Mouse (Mus musculus) liver, embryonic 14.5 days (tissue): ENCODE measurements around the gene Arhgap40. TPM values are rescaled to one million over a fixed set of nuclear protein-coding genes. Genes with fewer than 3 reads are reported as not detected.

Experiments used
- ATAC-seq: fragments of 200-750 bp; cut with Nextera tagmentation; 2 replicates; pipeline ENCODE4 v1.8.0; 2017; ENCODE audit warnings: moderate number of reproducible peaks, mild to moderate bottlenecking, moderate library complexity; ENCODE audit not compliant: insufficient read depth
- DNase-seq, 3 experiments: peaks; one replicate each; pipeline ENCODE4 v3.0.0-alpha.2; 2012 to 2013; ENCODE audit warnings: low read depth in 3 of 3, low spot score in 3 of 3
- H3K27ac ChIP-seq: fragments of 300-500 bp; sonication (generic); 2 replicates; pipeline ENCODE4 v1.5.1; 2014; ENCODE audit warnings: moderate library complexity, mild to moderate bottlenecking, control low read depth, inconsistent platforms
- H3K27me3 ChIP-seq: fragments of 300-500 bp; sonication (generic); 2 replicates; pipeline ENCODE4 v1.6.1; 2014; ENCODE audit warnings: mild to moderate bottlenecking, low read length, moderate library complexity; ENCODE audit not compliant: control insufficient read depth, insufficient read depth
- H3K36me3 ChIP-seq: fragments of 300-500 bp; sonication (generic); replicated peaks from 2 replicates; pipeline ENCODE4 v1.6.1; 2014; ENCODE audit warnings: low read depth; ENCODE audit not compliant: control insufficient read depth, insufficient read depth
- H3K4me1 ChIP-seq, 2 experiments: fragments of 200-500 bp in 1 of 2; fragments of 300-500 bp in 1 of 2; sonication (generic) in 1 of 2; replicated peaks; 2 replicates each; pipeline ENCODE4 v1.6.1; 2012 to 2014; ENCODE audit warnings: antibody characterized with exemption in 1 of 2, inconsistent platforms in 1 of 2, low read length in 1 of 2; ENCODE audit not compliant: control insufficient read depth in 2 of 2, insufficient read depth in 2 of 2
- H3K4me2 ChIP-seq: fragments of 300-500 bp; sonication (generic); 2 replicates; pipeline ENCODE4 v1.6.1; 2014; ENCODE audit warnings: low read depth, mild to moderate bottlenecking, control low read depth, moderate library complexity
- H3K4me3 ChIP-seq, 2 experiments: fragments of 200-500 bp in 1 of 2; fragments of 300-500 bp in 1 of 2; sonication (generic) in 1 of 2; 2 replicates each; pipeline ENCODE4 v1.5.1; 2012 to 2014; ENCODE audit warnings: low read depth in 2 of 2, low read length in 2 of 2, mild to moderate bottlenecking in 2 of 2, control low read depth in 1 of 2, inconsistent platforms in 1 of 2, moderate library complexity in 1 of 2; ENCODE audit not compliant: insufficient read depth in 1 of 2
- H3K9ac ChIP-seq: fragments of 300-500 bp; sonication (generic); replicated peaks from 2 replicates; pipeline ENCODE4 v1.6.1; 2014; ENCODE audit warnings: mild to moderate bottlenecking, control low read depth, moderate library complexity
- H3K9me3 ChIP-seq: fragments of 300-500 bp; sonication (generic); 2 replicates; pipeline ENCODE4 v1.6.1; 2016; ENCODE audit warnings: low read length, mixed read lengths; ENCODE audit not compliant: control insufficient read depth
- CTCF ChIP-seq: IDR thresholded peaks from 2 replicates; pipeline ENCODE4 v1.5.1; 2016; ENCODE audit warnings: antibody characterized with exemption, low read depth, control low read depth
- EP300 ChIP-seq: IDR thresholded peaks from 2 replicates; pipeline ENCODE4 v1.6.1; 2016; ENCODE audit warnings: antibody characterized with exemption, low read depth
- WGBS: fragments of 180-500 bp; shearing (Covaris S2); extraction: QIAGEN DNeasy Blood & Tissue Kit; methylation state at CpG from one replicate; pipeline ENCODE4 v1.1.7; 2014; ENCODE audit not compliant: insufficient replicate concordance; 5-methylcytosine and 5-hydroxymethylcytosine counted together
- polyA plus RNA-seq, 2 experiments: library from polyadenylated mRNA; depleted of rRNA in 1 of 2; stranded (reverse) in 1 of 2; unstranded in 1 of 2; fragments of >200 nt; fragmentation: Nextera tagmentation in 1 of 2; extraction: Ambion mirVana in 1 of 2; gene quantifications; 2 replicates each; pipeline versions ENCODE4 v1.2.1 to v1.2.3; 2012 to 2014

Arhgap40 gene
- polyA plus RNA-seq, 2 experiments, result 0.03 TPM; not detected in 1

- ATAC-seq, result no peak
- TF ChIP-seq EP300, result no peak
- TF ChIP-seq CTCF, result no peak
These were observed 32.7 kb downstream of the Arhgap40 start for GRCm38 (mm10) chr2:158545266-158545665.

GRCm38 (mm10) chr2:158546751-158547150, 34.2 kb downstream of the Arhgap40 start:
- WGBS, result 5% methylated on average over 17 of the region's 17 CpGs
- H3K36me3 ChIP-seq, result no peaks in the 10 kb centered on the region
- no peak overlapping the region for H3K4me2 ChIP-seq

More at GRCm38 (mm10) chr2:158545266-158545665, 32.7 kb downstream of the Arhgap40 start:
- DNase-seq, result no peak
- no peaks in the 10 kb centered on the region for H3K9me3 ChIP-seq
- H3K27me3 ChIP-seq, result no peaks in the 10 kb centered on the region
- H3K4me2 ChIP-seq, result no peak overlapping the region
- H3K4me1 ChIP-seq, result no peaks in the 10 kb centered on the region
- H3K4me3 ChIP-seq, result no peak overlapping the region
- H3K9ac ChIP-seq, result no peak overlapping the region
- WGBS, result 42% methylated on average over 2 of the region's 2 CpGs
- no peak overlapping the region for H3K27ac ChIP-seq
- no peaks in the 10 kb centered on the region for H3K36me3 ChIP-seq

GRCm38 (mm10) chr2:158550067-158550466, 37.5 kb downstream of the Arhgap40 start:
- TF ChIP-seq CTCF (peak; percentile 88), EP300 (no peak)
- ATAC-seq, result no peak
- WGBS, result 3% methylated on average over 3 of the region's 3 CpGs

More at GRCm38 (mm10) chr2:158546751-158547150, 34.2 kb downstream of the Arhgap40 start:
- H3K4me1 ChIP-seq, result no peaks in the 10 kb centered on the region
- H3K4me3 ChIP-seq, result no peak overlapping the region
- no peak overlapping the region for H3K27ac ChIP-seq
- H3K9me3 ChIP-seq, result no peaks in the 10 kb centered on the region
- no peak for TF ChIP-seq EP300
- TF ChIP-seq CTCF, result peak; percentile 88
- no peak overlapping the region for H3K9ac ChIP-seq
- DNase-seq, result peak in 2 of 3 experiments; percentile 7 to 13
- no peaks in the 10 kb centered on the region for H3K27me3 ChIP-seq
- no peak for ATAC-seq

GRCm38 (mm10) chr2:158554366-158554765, 41.8 kb downstream of the Arhgap40 start:
- H3K4me1 ChIP-seq, result no peaks in the 10 kb centered on the region
- no peak overlapping the region for H3K4me3 ChIP-seq
- no peaks in the 10 kb centered on the region for H3K36me3 ChIP-seq
- no peak overlapping the region for H3K4me2 ChIP-seq
- no peak overlapping the region for H3K27ac ChIP-seq
- H3K9me3 ChIP-seq, result no peaks in the 10 kb centered on the region
- ATAC-seq (no peak), DNase-seq (no peak)
- TF ChIP-seq CTCF (no peak), EP300 (no peak)
- H3K9ac ChIP-seq, result no peak overlapping the region
- peaks cover 19% of the 10 kb centered on the region for H3K27me3 ChIP-seq
- WGBS, result 14% methylated on average over 10 of the region's 10 CpGs

More at GRCm38 (mm10) chr2:158550067-158550466, 37.5 kb downstream of the Arhgap40 start:
- Histone ChIP-seq H3K9me3 (no peaks in the 10 kb centered on the region), H3K9ac (no peak overlapping the region), H3K4me1 (no peaks in the 10 kb centered on the region), H3K4me2 (no peak overlapping the region), H3K27ac (no peak overlapping the region), H3K4me3 (no peak overlapping the region), H3K27me3 (peaks cover 16% of the 10 kb centered on the region), H3K36me3 (no peaks in the 10 kb centered on the region)
- peak; percentile 27 to 35 (median 30) for DNase-seq

- DNase-seq, result no peak
- no peaks in the 10 kb centered on the region for H3K9me3 ChIP-seq
- H3K27me3 ChIP-seq, result peaks cover 19% of the 10 kb centered on the region
These were observed 42.7 kb downstream of the Arhgap40 start for GRCm38 (mm10) chr2:158555252-158555651.

More at GRCm38 (mm10) chr2:158555252-158555651, 42.7 kb downstream of the Arhgap40 start:
- 3% methylated on average over 7 of the region's 7 CpGs for WGBS
- H3K36me3 ChIP-seq, result no peaks in the 10 kb centered on the region
- no peak for ATAC-seq
- H3K9ac ChIP-seq, result no peak overlapping the region
- no peak overlapping the region for H3K27ac ChIP-seq
- no peak overlapping the region for H3K4me3 ChIP-seq
- H3K4me2 ChIP-seq, result no peak overlapping the region
- TF ChIP-seq CTCF, result no peak
- no peak for TF ChIP-seq EP300
- H3K4me1 ChIP-seq, result no peaks in the 10 kb centered on the region
